Mouse (Mus musculus) erythroblast, embryonic 14.5 days (primary cell): ENCODE results near the gene Ube2d1.

Source experiments
- GATA1 ChIP-seq: IDR thresholded peaks from 2 replicates; pipeline ENCODE4 v1.6.1; 2012; ENCODE audit warnings: low read length, inconsistent platforms, mixed read lengths
- TAL1 ChIP-seq: IDR thresholded peaks from 3 replicates; pipeline ENCODE4 v1.6.1; 2012; ENCODE audit warnings: low read length, inconsistent platforms, mixed read lengths

- TF ChIP-seq GATA1 (no peak), TAL1 (no peak)
Observed at GRCm38 (mm10) chr10:71329295-71329694, 44.2 kb upstream of the Ube2d1 start.
